Mouse (Mus musculus): ENCODE data around the gene Bicc1.

- TF ChIP-seq POLR2A (IDR thresholded peaks at IDR 0.05; ENCODE audit: borderline replicate concordance, control insufficient read depth, low read depth, low read length), result no peak
- TF ChIP-seq CTCF (IDR thresholded peaks at IDR 0.05; ENCODE audit: control insufficient read depth, insufficient read depth, low read length), result no peak
Observed at GRCm38 (mm10) chr10:71093312-71093711, 66.2 kb downstream of the Bicc1 start.
